Mouse (Mus musculus): Measurements from ENCODE around the gene Crhr2.

Gene Crhr2

GRCm38 (mm10) chr6:55132794-55133193 is at the start of gene Crhr2:
TSS of gene Crhr2 (minus strand) at chr6:55133016.
- DNase-seq (ENCODE audit: low read depth, low spot score) = no peak

- no peak for DNase-seq (ENCODE audit: low read depth, low spot score)
Measured at GRCm38 (mm10) chr6:55179560-55179959, 46.7 kb upstream of the Crhr2 start.

- DNase-seq (ENCODE audit: low read depth, low spot score) = no peak
Measured at GRCm38 (mm10) chr6:55177060-55177732, 44.4 kb upstream of the Crhr2 start.

- no peak for DNase-seq (ENCODE audit: low read depth, low spot score)
Measured at GRCm38 (mm10) chr6:55175892-55176291, 43.1 kb upstream of the Crhr2 start.

GRCm38 (mm10) chr6:55175456-55175855 is 42.6 kb upstream of the Crhr2 start:
- DNase-seq (ENCODE audit: low read depth, low spot score) = no peak

- DNase-seq (ENCODE audit: low read depth, low spot score) = no peak
Measured at GRCm38 (mm10) chr6:55174741-55175181, 41.9 kb upstream of the Crhr2 start, which contains the start of gene Inmt. TSS of gene Inmt (minus strand) at chr6:55175043.

- DNase-seq (ENCODE audit: low read depth, low spot score) = no peak
Measured at GRCm38 (mm10) chr6:55173941-55174349, 41.1 kb upstream of the Crhr2 start.

GRCm38 (mm10) chr6:55173171-55173570 is 40.4 kb upstream of the Crhr2 start:
- no peak for DNase-seq (ENCODE audit: low read depth, low spot score)

GRCm38 (mm10) chr6:55171638-55172037 is 38.8 kb upstream of the Crhr2 start:
- DNase-seq (ENCODE audit: low read depth, low spot score) = no peak

- no peak for DNase-seq (ENCODE audit: low read depth, low spot score)
Measured at GRCm38 (mm10) chr6:55169818-55170217, 37.0 kb upstream of the Crhr2 start.

GRCm38 (mm10) chr6:55166777-55167463 is 34.1 kb upstream of the Crhr2 start:
- peak; percentile 54 for DNase-seq (ENCODE audit: low read depth, low spot score)

- DNase-seq (ENCODE audit: low read depth, low spot score) = no peak
Measured at GRCm38 (mm10) chr6:55163046-55163584, 30.3 kb upstream of the Crhr2 start.

- no peak for DNase-seq (ENCODE audit: low read depth, low spot score)
Measured at GRCm38 (mm10) chr6:55161311-55161761, 28.5 kb upstream of the Crhr2 start.

- DNase-seq (ENCODE audit: low read depth, low spot score) = no peak
Measured at GRCm38 (mm10) chr6:55159256-55159655, 26.4 kb upstream of the Crhr2 start.

- DNase-seq (ENCODE audit: low read depth, low spot score) = no peak
Measured at GRCm38 (mm10) chr6:55152226-55152625, 19.4 kb upstream of the Crhr2 start.

- no peak for DNase-seq (ENCODE audit: low read depth, low spot score)
Measured at GRCm38 (mm10) chr6:55146138-55146537, 13.3 kb upstream of the Crhr2 start.

- DNase-seq (ENCODE audit: low read depth, low spot score) = no peak
Measured at GRCm38 (mm10) chr6:55145285-55145684, 12.5 kb upstream of the Crhr2 start.

GRCm38 (mm10) chr6:55138343-55138742 is 5.5 kb upstream of the Crhr2 start:
- no peak for DNase-seq (ENCODE audit: low read depth, low spot score)

GRCm38 (mm10) chr6:55133425-55133824 is 609 bp upstream of the Crhr2 start:
- DNase-seq (ENCODE audit: low read depth, low spot score) = no peak

- DNase-seq (ENCODE audit: low read depth, low spot score) = no peak
Measured at GRCm38 (mm10) chr6:55131301-55131700, 1.5 kb downstream of the Crhr2 start.

GRCm38 (mm10) chr6:55130631-55131030 is 2.2 kb downstream of the Crhr2 start:
- DNase-seq (ENCODE audit: low read depth, low spot score) = no peak

GRCm38 (mm10) chr6:55128391-55128790 is 4.4 kb downstream of the Crhr2 start:
- no peak for DNase-seq (ENCODE audit: low read depth, low spot score)

- no peak for DNase-seq (ENCODE audit: low read depth, low spot score)
Measured at GRCm38 (mm10) chr6:55126576-55126975, 6.2 kb downstream of the Crhr2 start.

Measured in retina, adult 2 months (tissue).